Mouse (Mus musculus): ENCODE data around the gene Serpinf1.
"Not testable (repeated sequence)": the region's sequence is repeated elsewhere in the genome, so short reads cannot be mapped to it uniquely, and the experiment has no call there.

Serpinf1 gene

GRCm38 (mm10) chr11:75423091-75423490 lies 590 bp upstream of the Serpinf1 start:
- DNase-seq (ENCODE audit: low spot score in 2 of 2) = no peak

- DNase-seq (ENCODE audit: low spot score in 2 of 2) = no peak
Observed at GRCm38 (mm10) chr11:75421375-75422012, 1.0 kb downstream of the Serpinf1 start.

GRCm38 (mm10) chr11:75420810-75421374 lies 1.6 kb downstream of the Serpinf1 start:
- DNase-seq (ENCODE audit: low spot score in 2 of 2) = no peak

- no peak for DNase-seq (ENCODE audit: low spot score in 2 of 2)
Observed at GRCm38 (mm10) chr11:75420037-75420436, 2.5 kb downstream of the Serpinf1 start.

- DNase-seq (ENCODE audit: low spot score in 2 of 2) = no peak
Observed at GRCm38 (mm10) chr11:75415994-75416393, 6.5 kb downstream of the Serpinf1 start.

- DNase-seq (ENCODE audit: low spot score in 2 of 2) = peak in 1 of 2 experiments; percentile 32
Observed at GRCm38 (mm10) chr11:75415096-75415495, 7.4 kb downstream of the Serpinf1 start.

- no peak for DNase-seq (ENCODE audit: low spot score in 2 of 2)
Observed at GRCm38 (mm10) chr11:75410591-75410990, 11.9 kb downstream of the Serpinf1 start.

GRCm38 (mm10) chr11:75409679-75410575 lies 12.6 kb downstream of the Serpinf1 start:
- peak in 1 of 2 experiments; percentile 39 for DNase-seq (ENCODE audit: low spot score in 2 of 2)

- DNase-seq (ENCODE audit: low spot score in 2 of 2) = peak; percentile 74 to 84
Observed at GRCm38 (mm10) chr11:75406865-75407264, 15.6 kb downstream of the Serpinf1 start.

- DNase-seq (ENCODE audit: low spot score in 2 of 2) = no peak
Observed at GRCm38 (mm10) chr11:75406104-75406503, 16.4 kb downstream of the Serpinf1 start.

GRCm38 (mm10) chr11:75404801-75405200 lies 17.7 kb downstream of the Serpinf1 start:
- DNase-seq (ENCODE audit: low spot score in 2 of 2) = no peak

GRCm38 (mm10) chr11:75403301-75404052 lies 19.0 kb downstream of the Serpinf1 start:
- DNase-seq (ENCODE audit: low spot score in 2 of 2) = no peak

- peak in 1 of 2 experiments; percentile 46 for DNase-seq (ENCODE audit: low spot score in 2 of 2)
Observed at GRCm38 (mm10) chr11:75402271-75402690, 20.2 kb downstream of the Serpinf1 start.

- peak in 1 of 2 experiments; percentile 37 for DNase-seq (ENCODE audit: low spot score in 2 of 2)
Observed at GRCm38 (mm10) chr11:75400099-75400498, 22.4 kb downstream of the Serpinf1 start.

GRCm38 (mm10) chr11:75399411-75399841 lies 23.1 kb downstream of the Serpinf1 start:
- no peak for DNase-seq (ENCODE audit: low spot score in 2 of 2)

- DNase-seq (ENCODE audit: low spot score in 2 of 2) = no peak
Observed at GRCm38 (mm10) chr11:75397452-75397851, 25.0 kb downstream of the Serpinf1 start.

- DNase-seq (ENCODE audit: low spot score in 2 of 2) = no peak
Observed at GRCm38 (mm10) chr11:75395611-75396010, 26.9 kb downstream of the Serpinf1 start.

- DNase-seq (ENCODE audit: low spot score in 2 of 2) = peak in 1 of 2 experiments; percentile 39
Observed at GRCm38 (mm10) chr11:75383529-75383928, 39.0 kb downstream of the Serpinf1 start.

- DNase-seq (ENCODE audit: low spot score in 2 of 2) = not testable (repeated sequence)
Observed at GRCm38 (mm10) chr11:75378786-75379185, 43.7 kb downstream of the Serpinf1 start.

GRCm38 (mm10) chr11:75377125-75377524 lies 45.4 kb downstream of the Serpinf1 start:
- no peak for DNase-seq (ENCODE audit: low spot score in 2 of 2)
